Mouse (Mus musculus): ENCODE measurements around the gene Arfgef3.
"Not testable (repeated sequence)": the region's sequence is repeated elsewhere in the genome, so short reads cannot be mapped to it uniquely, and the experiment has no call there.

Arfgef3 gene

GRCm38 (mm10) chr10:18589455-18589854 lies 154.3 kb downstream of the Arfgef3 start:
- intact Hi-C loops (cut with DNase I) = no loop called here

GRCm38 (mm10) chr10:18584188-18584587 lies 159.6 kb downstream of the Arfgef3 start:
- intact Hi-C loops (cut with DNase I) = no loop called here

- intact Hi-C loops (cut with DNase I) = no loop called here
Measured at GRCm38 (mm10) chr10:18572581-18572980, 171.2 kb downstream of the Arfgef3 start.

GRCm38 (mm10) chr10:18562940-18563339 lies 180.8 kb downstream of the Arfgef3 start:
- intact Hi-C loops (cut with DNase I) = loop anchor here (5.0 to 10.0 kb wide), 3 partner anchors 39 to 342 kb away; partner anchors contain the start of gene Perp

- intact Hi-C loops (cut with DNase I) = loop anchor here (5.0 to 10.0 kb wide), 3 partner anchors 41 to 343 kb away; partner anchors contain the start of gene Perp
Measured at GRCm38 (mm10) chr10:18561445-18561844, 182.3 kb downstream of the Arfgef3 start.

GRCm38 (mm10) chr10:18559076-18559475 lies 184.7 kb downstream of the Arfgef3 start:
- intact Hi-C loops (cut with DNase I) = not testable (repeated sequence)

GRCm38 (mm10) chr10:18549321-18550216 lies 194.2 kb downstream of the Arfgef3 start:
- intact Hi-C loops (cut with DNase I) = no loop called here

GRCm38 (mm10) chr10:18547381-18547780 lies 196.4 kb downstream of the Arfgef3 start:
- intact Hi-C loops (cut with DNase I) = no loop called here

- intact Hi-C loops (cut with DNase I) = no loop called here
Measured at GRCm38 (mm10) chr10:18545813-18546235, 197.9 kb downstream of the Arfgef3 start, which contains the start of gene Hebp2. Gene Hebp2, minus strand, starts transcription at chr10:18546076.

- intact Hi-C loops (cut with DNase I) = no loop called here
Measured at GRCm38 (mm10) chr10:18545309-18545708, 198.4 kb downstream of the Arfgef3 start.

- intact Hi-C loops (cut with DNase I) = no loop called here
Measured at GRCm38 (mm10) chr10:18536889-18537288, 206.9 kb downstream of the Arfgef3 start.

GRCm38 (mm10) chr10:18532293-18532692 lies 211.5 kb downstream of the Arfgef3 start:
- intact Hi-C loops (cut with DNase I) = no loop called here
